Mouse (Mus musculus): ENCODE results near the gene Thsd7a. TPM values are rescaled to one million over a fixed set of nuclear protein-coding genes. Genes with fewer than 3 reads are reported as not detected.

Thsd7a gene
- total and polyA plus RNA-seq, 2 experiments from 2014 or later, result 13.5 to 18.3 TPM

GRCm38 (mm10) chr6:12454132-12454531, 295.1 kb downstream of the Thsd7a start:
- Histone ChIP-seq H3K27ac (ENCODE audit: low read depth, low read length) (no peak overlapping the region), H3K36me3 (ENCODE audit: insufficient read depth) (no peaks in the 10 kb centered on the region), H3K9me3 (ENCODE audit: low read length) (no peaks in the 10 kb centered on the region), H3K9ac (no peak overlapping the region), H3K4me1 (ENCODE audit: insufficient read depth) (no peaks in the 10 kb centered on the region), H3K27me3 (ENCODE audit: insufficient read depth, low read length) (no peaks in the 10 kb centered on the region), H3K4me3 (ENCODE audit: low read depth, low read length) (no peak overlapping the region), H3K4me2 (ENCODE audit: low read depth) (no peak overlapping the region)
- DNase-seq (no peak), ATAC-seq (no peak)
- TF ChIP-seq CTCF (IDR thresholded peaks at IDR 0.05; ENCODE audit: low read depth), result no peak
- WGBS, result 84% methylated on average over 3 of the region's 3 CpGs

- no peak for DNase-seq
- no peak overlapping the region for H3K4me3 ChIP-seq (ENCODE audit: low read depth, low read length)
- H3K9ac ChIP-seq, result no peak overlapping the region
- H3K9me3 ChIP-seq (ENCODE audit: low read length), result no peaks in the 10 kb centered on the region
- no peaks in the 10 kb centered on the region for H3K4me1 ChIP-seq (ENCODE audit: insufficient read depth)
- H3K27ac ChIP-seq (ENCODE audit: low read depth, low read length), result no peak overlapping the region
- WGBS, result 87% methylated on average over 3 of the region's 3 CpGs
- H3K27me3 ChIP-seq (ENCODE audit: insufficient read depth, low read length), result no peaks in the 10 kb centered on the region
- H3K36me3 ChIP-seq (ENCODE audit: insufficient read depth), result no peaks in the 10 kb centered on the region
- ATAC-seq, result no peak
- no peak for TF ChIP-seq CTCF (IDR thresholded peaks at IDR 0.05; ENCODE audit: low read depth)
- H3K4me2 ChIP-seq (ENCODE audit: low read depth), result no peak overlapping the region
These were observed 300.4 kb downstream of the Thsd7a start for GRCm38 (mm10) chr6:12448851-12449250.

DNA sequence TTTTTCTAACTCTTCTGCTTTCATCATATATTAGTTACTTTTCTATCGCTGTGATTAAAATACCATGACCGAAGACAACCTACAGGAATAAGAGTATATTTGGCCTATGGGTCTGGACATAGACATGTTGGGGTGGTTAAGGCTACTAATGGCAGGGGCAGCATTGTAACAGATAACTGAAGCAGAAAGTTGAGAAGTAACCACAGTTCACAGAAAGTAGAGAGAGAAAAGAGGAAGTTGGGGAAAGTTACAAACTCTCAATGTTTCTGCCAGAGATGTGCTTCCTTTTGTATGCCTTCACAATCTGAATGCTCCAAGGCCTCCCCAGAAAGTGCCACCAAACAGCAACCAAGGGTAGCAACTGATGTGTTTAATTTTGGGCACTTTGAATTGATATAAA, 303.7 kb downstream of the Thsd7a start:
- Histone ChIP-seq H3K4me2 (ENCODE audit: low read depth) (no peak overlapping the region), H3K36me3 (ENCODE audit: insufficient read depth) (no peaks in the 10 kb centered on the region), H3K9ac (no peak overlapping the region), H3K4me3 (ENCODE audit: low read depth, low read length) (no peak overlapping the region), H3K27me3 (ENCODE audit: insufficient read depth, low read length) (no peaks in the 10 kb centered on the region), H3K27ac (ENCODE audit: low read depth, low read length) (no peak overlapping the region), H3K9me3 (ENCODE audit: low read length) (no peaks in the 10 kb centered on the region), H3K4me1 (ENCODE audit: insufficient read depth) (no peaks in the 10 kb centered on the region)
- DNase-seq (no peak), ATAC-seq (no peak)
- WGBS, result 95% methylated on average over 2 of the region's 2 CpGs
- TF ChIP-seq CTCF (IDR thresholded peaks at IDR 0.05; ENCODE audit: low read depth), result no peak

- DNase-seq, result no peak
- no peaks in the 10 kb centered on the region for H3K4me1 ChIP-seq (ENCODE audit: insufficient read depth)
- no peak for TF ChIP-seq CTCF (IDR thresholded peaks at IDR 0.05; ENCODE audit: low read depth)
These were observed 309.6 kb downstream of the Thsd7a start for GRCm38 (mm10) chr6:12439561-12439960.

DNA sequence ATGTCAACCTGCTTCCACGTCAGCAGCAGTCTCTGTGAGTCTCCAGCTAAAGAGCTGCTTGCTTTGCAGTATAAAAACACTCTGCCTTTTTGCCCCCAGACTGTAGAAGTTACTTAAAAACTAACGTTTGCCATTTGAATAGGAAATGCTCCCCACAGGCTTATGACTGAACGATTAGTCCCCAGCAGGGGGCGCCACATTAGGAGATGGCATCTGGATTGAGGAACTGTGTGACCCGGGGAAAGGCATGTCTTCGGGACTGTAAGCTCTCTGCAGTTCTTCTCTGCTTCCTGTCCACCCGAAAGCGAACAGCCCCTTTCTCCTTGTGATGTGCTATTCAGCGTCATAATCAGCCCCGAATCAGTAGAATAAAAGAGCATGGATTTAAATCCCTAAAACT, 330.1 kb downstream of the Thsd7a start:
- Histone ChIP-seq H3K9ac (no peak overlapping the region), H3K9me3 (ENCODE audit: low read length) (no peaks in the 10 kb centered on the region)
- WGBS, result 88% methylated on average over 10 of the region's 10 CpGs

More at GRCm38 (mm10) chr6:12439561-12439960, 309.6 kb downstream of the Thsd7a start:
- H3K4me3 ChIP-seq (ENCODE audit: low read depth, low read length), result no peak overlapping the region
- H3K9me3 ChIP-seq (ENCODE audit: low read length), result no peaks in the 10 kb centered on the region
- H3K27me3 ChIP-seq (ENCODE audit: insufficient read depth, low read length), result no peaks in the 10 kb centered on the region
- H3K27ac ChIP-seq (ENCODE audit: low read depth, low read length), result no peak overlapping the region
- no peak overlapping the region for H3K9ac ChIP-seq
- no peak overlapping the region for H3K4me2 ChIP-seq (ENCODE audit: low read depth)
- ATAC-seq, result no peak
- H3K36me3 ChIP-seq (ENCODE audit: insufficient read depth), result no peaks in the 10 kb centered on the region

GRCm38 (mm10) chr6:12416976-12417375, 332.2 kb downstream of the Thsd7a start:
- Histone ChIP-seq H3K27me3 (ENCODE audit: insufficient read depth, low read length) (no peaks in the 10 kb centered on the region), H3K4me2 (ENCODE audit: low read depth) (no peak overlapping the region), H3K4me1 (ENCODE audit: insufficient read depth) (no peaks in the 10 kb centered on the region), H3K4me3 (ENCODE audit: low read depth, low read length) (no peak overlapping the region), H3K27ac (ENCODE audit: low read depth, low read length) (no peak overlapping the region), H3K9ac (no peak overlapping the region), H3K9me3 (ENCODE audit: low read length) (no peaks in the 10 kb centered on the region), H3K36me3 (ENCODE audit: insufficient read depth) (no peaks in the 10 kb centered on the region)
- WGBS, result 48% methylated on average over 4 of the region's 4 CpGs
- DNase-seq (no peak), ATAC-seq (no peak)
- no peak for TF ChIP-seq CTCF (IDR thresholded peaks at IDR 0.05; ENCODE audit: low read depth)

More for the DNA sequence above, 330.1 kb downstream of the Thsd7a start:
- Histone ChIP-seq H3K36me3 (ENCODE audit: insufficient read depth) (no peaks in the 10 kb centered on the region), H3K27me3 (ENCODE audit: insufficient read depth, low read length) (no peaks in the 10 kb centered on the region), H3K4me1 (ENCODE audit: insufficient read depth) (no peaks in the 10 kb centered on the region), H3K4me3 (ENCODE audit: low read depth, low read length) (no peak overlapping the region), H3K4me2 (ENCODE audit: low read depth) (no peak overlapping the region), H3K27ac (ENCODE audit: low read depth, low read length) (no peak overlapping the region)
- no peak for ATAC-seq
- DNase-seq, result no peak
- no peak for TF ChIP-seq CTCF (IDR thresholded peaks at IDR 0.05; ENCODE audit: low read depth)

- TF ChIP-seq CTCF (IDR thresholded peaks at IDR 0.05; ENCODE audit: low read depth), result no peak
- H3K4me2 ChIP-seq (ENCODE audit: low read depth), result no peak overlapping the region
- no peaks in the 10 kb centered on the region for H3K4me1 ChIP-seq (ENCODE audit: insufficient read depth)
- ATAC-seq (no peak), DNase-seq (peak; percentile 17)
- no peaks in the 10 kb centered on the region for H3K36me3 ChIP-seq (ENCODE audit: insufficient read depth)
- H3K9ac ChIP-seq, result no peak overlapping the region
- H3K27ac ChIP-seq (ENCODE audit: low read depth, low read length), result no peak overlapping the region
- no peak overlapping the region for H3K4me3 ChIP-seq (ENCODE audit: low read depth, low read length)
- no peaks in the 10 kb centered on the region for H3K9me3 ChIP-seq (ENCODE audit: low read length)
- no peaks in the 10 kb centered on the region for H3K27me3 ChIP-seq (ENCODE audit: insufficient read depth, low read length)
- WGBS, result 45% methylated on average over 2 of the region's 2 CpGs
These were observed 344.8 kb downstream of the Thsd7a start for GRCm38 (mm10) chr6:12404441-12404840.

DNA sequence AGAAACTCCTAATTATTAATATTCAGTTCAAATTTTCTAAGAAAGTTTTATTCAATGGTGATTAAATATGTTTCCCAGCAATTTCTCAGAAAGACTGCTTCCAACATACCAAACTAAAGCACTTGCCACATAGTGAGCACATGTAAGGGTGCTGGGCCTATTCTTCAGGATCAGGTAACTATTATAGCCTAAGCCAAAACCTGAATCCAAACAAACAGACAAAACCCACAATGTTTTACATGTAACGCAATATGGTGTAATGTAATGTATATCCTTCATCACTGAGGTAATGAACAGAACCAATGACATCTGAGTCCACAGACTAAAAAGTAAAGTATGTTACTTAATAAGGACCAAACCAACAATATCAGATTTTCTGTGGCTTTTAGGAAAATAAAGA, 346.2 kb downstream of the Thsd7a start:
- Histone ChIP-seq H3K4me2 (ENCODE audit: low read depth) (no peak overlapping the region), H3K9me3 (ENCODE audit: low read length) (no peaks in the 10 kb centered on the region), H3K4me3 (ENCODE audit: low read depth, low read length) (no peak overlapping the region), H3K4me1 (ENCODE audit: insufficient read depth) (no peaks in the 10 kb centered on the region), H3K36me3 (ENCODE audit: insufficient read depth) (no peaks in the 10 kb centered on the region), H3K27me3 (ENCODE audit: insufficient read depth, low read length) (no peaks in the 10 kb centered on the region), H3K27ac (ENCODE audit: low read depth, low read length) (no peak overlapping the region), H3K9ac (no peak overlapping the region)
- no peak for TF ChIP-seq CTCF (IDR thresholded peaks at IDR 0.05; ENCODE audit: low read depth)
- ATAC-seq, result no peak
- no peak for DNase-seq
- WGBS, result 96% methylated on average over 1 of the region's 1 CpGs
